Mouse (Mus musculus) liver, postnatal 0 days (tissue): ENCODE measurements around the gene Hcfc2. TPM values are rescaled to one million over a fixed set of nuclear protein-coding genes. Genes with fewer than 3 reads are reported as not detected.

Source experiments
- ATAC-seq: fragments of 200-750 bp; cut with Nextera tagmentation; 2 replicates; pipeline ENCODE4 v1.8.0; 2017; ENCODE audit warnings: mild to moderate bottlenecking, moderate library complexity
- DNase-seq: peaks from one replicate; pipeline ENCODE4 v3.0.0-alpha.2; 2016
- H3K27ac ChIP-seq: fragments of 300-500 bp; sonication (generic); 2 replicates; pipeline ENCODE4 v1.5.1; 2014; ENCODE audit warnings: antibody characterized with exemption, moderate library complexity, mild to moderate bottlenecking, low read depth
- H3K27me3 ChIP-seq: fragments of 300-500 bp; sonication (generic); 2 replicates; pipeline ENCODE4 v1.6.1; 2014; ENCODE audit warnings: low read length, control low read depth, mixed read lengths; ENCODE audit not compliant: insufficient read depth
- H3K36me3 ChIP-seq: fragments of 300-500 bp; sonication (generic); replicated peaks from 2 replicates; pipeline ENCODE4 v1.6.1; 2014; ENCODE audit warnings: mild to moderate bottlenecking, control low read depth, low read length, moderate library complexity, mixed read lengths; ENCODE audit not compliant: insufficient read depth
- H3K4me1 ChIP-seq: fragments of 300-500 bp; sonication (generic); 2 replicates; pipeline ENCODE4 v1.6.1; 2014; ENCODE audit warnings: antibody characterized with exemption, mild to moderate bottlenecking, control low read depth; ENCODE audit not compliant: insufficient read depth
- H3K4me2 ChIP-seq: fragments of 300-500 bp; sonication (generic); 2 replicates; pipeline ENCODE4 v1.6.1; 2014; ENCODE audit warnings: low read depth, mild to moderate bottlenecking, low read length, moderate library complexity, mixed read lengths
- H3K4me3 ChIP-seq: fragments of 300-500 bp; sonication (generic); 2 replicates; pipeline ENCODE4 v1.5.1; 2014; ENCODE audit warnings: low read depth, low read length
- H3K9ac ChIP-seq: fragments of 300-500 bp; sonication (generic); replicated peaks from 2 replicates; pipeline ENCODE4 v1.6.1; 2014; ENCODE audit warnings: mild to moderate bottlenecking, moderate library complexity
- H3K9me3 ChIP-seq: fragments of 300-500 bp; sonication (generic); 2 replicates; pipeline ENCODE4 v1.6.1; 2016; ENCODE audit warnings: mild to moderate bottlenecking, control low read depth, low read length, mixed read lengths
- CTCF ChIP-seq: sonication (generic); IDR thresholded peaks from 2 replicates; pipeline ENCODE4 v1.5.1; 2016; ENCODE audit warnings: antibody characterized with exemption, low read depth
- EP300 ChIP-seq: IDR thresholded peaks from 2 replicates; pipeline ENCODE4 v1.6.1; 2016; ENCODE audit warnings: antibody characterized with exemption, low read depth, mild to moderate bottlenecking
- WGBS: fragments of 180-500 bp; shearing (Covaris S2); extraction: QIAGEN DNeasy Blood & Tissue Kit; methylation state at CpG from one replicate; pipeline ENCODE4 v1.1.7; 2014; ENCODE audit not compliant: insufficient replicate concordance; 5-methylcytosine and 5-hydroxymethylcytosine counted together
- polyA plus RNA-seq: library from polyadenylated mRNA; unstranded; fragments of >200 nt; fragmentation: Nextera tagmentation; extraction: Ambion mirVana; gene quantifications from 2 replicates; pipeline ENCODE4 v1.2.1, GENCODE M21; 2015

The Hcfc2 gene
- polyA plus RNA-seq, 1 experiment from 2014 or later, result 11.9 TPM

GRCm38 (mm10) chr10:82771595-82772170, 75.7 kb downstream of the Hcfc2 start:
- no peak for TF ChIP-seq EP300
- TF ChIP-seq CTCF, result no peak
- Histone ChIP-seq H3K4me2 (no peak overlapping the region), H3K27ac (no peak overlapping the region), H3K27me3 (no peaks in the 10 kb centered on the region), H3K9ac (no peak overlapping the region), H3K9me3 (no peaks in the 10 kb centered on the region), H3K4me3 (no peak overlapping the region), H3K4me1 (0 out of 2 replicates have a peak, but pooled peaks cover 3% of the 10 kb centered on the region), H3K36me3 (no peaks in the 10 kb centered on the region)
- DNase-seq (no peak), ATAC-seq (no peak)
- 74% methylated on average over 9 of the region's 9 CpGs for WGBS

DNA sequence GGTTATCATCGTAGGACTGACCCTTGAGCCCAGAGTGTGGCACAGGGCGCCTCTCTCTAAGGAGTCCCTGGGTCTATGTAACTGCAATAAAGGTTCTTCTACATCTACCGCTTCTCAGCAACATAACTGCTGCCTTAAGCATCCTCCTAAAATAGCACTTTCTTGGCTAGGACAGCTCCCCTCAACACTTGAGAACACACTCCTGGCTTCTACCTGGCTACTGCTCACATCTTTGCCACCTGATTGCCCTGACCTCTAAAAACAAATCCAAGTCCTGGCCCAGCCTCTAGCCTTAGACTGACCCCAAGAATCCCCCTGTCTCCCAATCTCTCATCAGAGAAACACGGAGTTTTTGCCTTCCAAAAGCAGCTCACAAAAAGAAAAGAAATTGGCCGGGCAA, 78.9 kb downstream of the Hcfc2 start:
- no peak overlapping the region for H3K27ac ChIP-seq
- H3K9ac ChIP-seq, result no peak overlapping the region
- no peak for DNase-seq
- TF ChIP-seq EP300 (no peak), CTCF (no peak)
- peaks cover 23% of the 10 kb centered on the region for H3K4me1 ChIP-seq
- WGBS, result 84% methylated on average over 5 of the region's 5 CpGs
- H3K4me2 ChIP-seq, result no peak overlapping the region
- H3K4me3 ChIP-seq, result no peak overlapping the region
- no peak for ATAC-seq
- no peaks in the 10 kb centered on the region for H3K36me3 ChIP-seq
- H3K27me3 ChIP-seq, result no peaks in the 10 kb centered on the region
- H3K9me3 ChIP-seq, result no peaks in the 10 kb centered on the region

DNA sequence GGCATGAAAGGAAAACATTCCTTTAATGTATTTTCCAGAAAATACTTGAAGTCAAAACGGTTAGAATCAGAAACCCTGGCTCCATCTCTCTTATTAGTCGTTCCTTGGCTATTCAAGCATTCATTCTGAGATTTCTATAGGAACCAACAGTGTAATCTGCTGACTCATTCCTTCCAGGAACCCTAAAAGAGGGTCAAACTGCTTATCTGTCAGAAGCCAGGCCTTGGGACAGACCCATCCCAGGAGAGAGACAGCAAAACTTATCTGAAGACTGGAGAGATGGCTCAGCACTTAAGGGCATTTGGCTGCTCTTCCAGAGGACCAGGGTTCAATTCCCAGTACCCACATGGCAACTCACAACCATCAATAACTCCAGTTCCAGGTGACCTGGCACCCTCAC, 81.1 kb downstream of the Hcfc2 start:
- Histone ChIP-seq H3K36me3 (no peaks in the 10 kb centered on the region), H3K9me3 (no peaks in the 10 kb centered on the region), H3K9ac (no peak overlapping the region), H3K27me3 (no peaks in the 10 kb centered on the region), H3K4me1 (peaks cover 23% of the 10 kb centered on the region), H3K27ac (peak overlapping the region; percentile 30; the same call in 1 of the 2 replicates), H3K4me2 (no peak overlapping the region), H3K4me3 (no peak overlapping the region)
- 42% methylated on average over 2 of the region's 2 CpGs for WGBS
- peak; percentile 39; the same call in 1 of the 2 replicates for TF ChIP-seq EP300
- TF ChIP-seq CTCF, result no peak
- DNase-seq (no peak), ATAC-seq (peak; percentile 58)

GRCm38 (mm10) chr10:82777886-82778285, 81.9 kb downstream of the Hcfc2 start:
- Histone ChIP-seq H3K27ac (peak overlapping the region; percentile 63), H3K4me2 (peak overlapping the region; percentile 46), H3K4me1 (peaks cover 23% of the 10 kb centered on the region), H3K9me3 (no peaks in the 10 kb centered on the region), H3K36me3 (no peaks in the 10 kb centered on the region), H3K4me3 (no peak overlapping the region), H3K9ac (no peak overlapping the region; the same call in 1 of the 2 replicates), H3K27me3 (no peaks in the 10 kb centered on the region)
- ATAC-seq, result peak; percentile 47
- peak; percentile 60 for DNase-seq
- no peak for TF ChIP-seq CTCF
- no peak for TF ChIP-seq EP300
- 43% methylated on average over 13 of the region's 13 CpGs for WGBS

- H3K9ac ChIP-seq, result no peak overlapping the region
- H3K4me3 ChIP-seq, result no peak overlapping the region
- peaks cover 23% of the 10 kb centered on the region for H3K4me1 ChIP-seq
- no peaks in the 10 kb centered on the region for H3K36me3 ChIP-seq
- 77% methylated on average over 8 of the region's 8 CpGs for WGBS
- ATAC-seq (no peak), DNase-seq (no peak)
- no peak overlapping the region for H3K4me2 ChIP-seq
- H3K9me3 ChIP-seq, result no peaks in the 10 kb centered on the region
- no peaks in the 10 kb centered on the region for H3K27me3 ChIP-seq
- no peak overlapping the region for H3K27ac ChIP-seq
- TF ChIP-seq EP300, result no peak
- no peak for TF ChIP-seq CTCF
Observed at GRCm38 (mm10) chr10:82778791-82779549, 83.0 kb downstream of the Hcfc2 start.

DNA sequence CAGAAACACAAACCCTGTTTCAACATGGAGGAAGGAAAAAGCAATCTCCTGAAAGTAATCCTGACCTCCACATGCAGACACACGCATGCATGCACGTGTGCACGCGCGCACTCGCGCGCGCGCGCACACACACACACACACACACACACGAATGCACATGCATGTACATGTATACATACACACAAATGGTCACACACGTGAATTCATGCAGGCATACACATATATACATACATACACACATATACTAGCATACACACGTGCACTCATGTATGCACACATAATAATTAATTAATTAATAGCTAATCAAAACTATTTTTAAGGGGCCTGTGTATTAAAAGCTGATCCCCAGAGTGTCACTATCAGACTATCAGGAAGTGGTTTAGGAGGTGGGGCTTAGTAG, 83.9 kb downstream of the Hcfc2 start:
- TF ChIP-seq EP300 (no peak), CTCF (no peak)
- H3K4me3 ChIP-seq, result no peak overlapping the region
- no peak overlapping the region for H3K4me2 ChIP-seq
- H3K36me3 ChIP-seq, result no peaks in the 10 kb centered on the region
- H3K27ac ChIP-seq, result no peak overlapping the region
- H3K4me1 ChIP-seq, result peaks cover 23% of the 10 kb centered on the region
- ATAC-seq, result no peak
- H3K27me3 ChIP-seq, result no peaks in the 10 kb centered on the region
- WGBS, result 93% methylated on average over 14 of the region's 14 CpGs
- DNase-seq, result no peak
- no peak overlapping the region for H3K9ac ChIP-seq
- H3K9me3 ChIP-seq, result no peaks in the 10 kb centered on the region
